Mouse (Mus musculus) midbrain, embryonic 15.5 days (tissue): ENCODE results near the gene Stx5a. TPM values are rescaled to one million over a fixed set of nuclear protein-coding genes. Genes with fewer than 3 reads are reported as not detected.
"Not testable (repeated sequence)": the region's sequence is repeated elsewhere in the genome, so short reads cannot be mapped to it uniquely, and the experiment has no call there.

Source experiments
- ATAC-seq: fragments of 200-750 bp; cut with Nextera tagmentation; replicated peaks from 2 replicates; pipeline ENCODE4 v1.8.0; 2017; ENCODE audit warnings: moderate TSS enrichment
- H3K27ac ChIP-seq: fragments of 300-500 bp; sonication (generic); 2 replicates; pipeline ENCODE4 v1.5.1; 2015; ENCODE audit warnings: mild to moderate bottlenecking, inconsistent platforms
- H3K27me3 ChIP-seq: fragments of 300-500 bp; sonication (generic); replicated peaks from 2 replicates; pipeline ENCODE4 v1.6.1; 2015; ENCODE audit warnings: inconsistent platforms
- H3K36me3 ChIP-seq: fragments of 300-500 bp; sonication (generic); replicated peaks from 2 replicates; pipeline ENCODE4 v1.6.1; 2015; ENCODE audit warnings: inconsistent platforms
- H3K4me1 ChIP-seq: fragments of 300-500 bp; sonication (generic); 2 replicates; pipeline ENCODE4 v1.6.1; 2015; ENCODE audit warnings: inconsistent platforms
- H3K4me2 ChIP-seq: fragments of 300-500 bp; sonication (generic); 2 replicates; pipeline ENCODE4 v1.6.1; 2015; ENCODE audit warnings: inconsistent platforms, mild to moderate bottlenecking, moderate library complexity
- H3K4me3 ChIP-seq: fragments of 300-500 bp; sonication (generic); 2 replicates; pipeline ENCODE4 v1.5.1; 2015; ENCODE audit warnings: mild to moderate bottlenecking, inconsistent platforms
- H3K9ac ChIP-seq: fragments of 300-500 bp; sonication (generic); 2 replicates; pipeline ENCODE4 v1.6.1; 2015; ENCODE audit warnings: mild to moderate bottlenecking, inconsistent platforms
- H3K9me3 ChIP-seq: fragments of 300-500 bp; sonication (generic); 2 replicates; pipeline ENCODE4 v1.6.1; 2016; ENCODE audit warnings: inconsistent platforms
- WGBS: fragments of 180-500 bp; shearing (Covaris S2); methylation state at CpG from one replicate; pipeline ENCODE4 v1.1.7; 2015; ENCODE audit warnings: mixed read lengths; 5-methylcytosine and 5-hydroxymethylcytosine counted together
- polyA plus RNA-seq: library from polyadenylated mRNA; unstranded; fragments of >200 nt; fragmentation: Nextera tagmentation; extraction: Ambion mirVana; gene quantifications from 2 replicates; pipeline ENCODE4 v1.2.1, GENCODE M21; 2015

Gene Stx5a
- polyA plus RNA-seq, 1 experiment from 2014 or later: 123 TPM

- Histone ChIP-seq H3K4me3 (peak overlapping the region; percentile 57; the same call in 1 of the 2 replicates), H3K36me3 (peaks cover 32% of the 10 kb centered on the region), H3K9ac (no peak overlapping the region), H3K27me3 (no peaks in the 10 kb centered on the region), H3K4me2 (peak overlapping the region; percentile 66), H3K27ac (no peak overlapping the region), H3K9me3 (no peaks in the 10 kb centered on the region), H3K4me1 (peaks cover 37% of the 10 kb centered on the region)
- 82% methylated on average over 4 of the region's 4 CpGs for WGBS
- ATAC-seq: no peak
Observed at GRCm38 (mm10) chr19:8711506-8711905, 29.7 kb upstream of the Stx5a start.

GRCm38 (mm10) chr19:8711949-8712869, 29.0 kb upstream of the Stx5a start:
- H3K36me3 ChIP-seq: peaks cover 32% of the 10 kb centered on the region
- H3K27me3 ChIP-seq: no peaks in the 10 kb centered on the region
- no peaks in the 10 kb centered on the region for H3K9me3 ChIP-seq
- 70% methylated on average over 10 of the region's 10 CpGs for WGBS
- H3K4me1 ChIP-seq: peaks cover 37% of the 10 kb centered on the region
- peak overlapping the region; percentile 70 for H3K9ac ChIP-seq
- H3K27ac ChIP-seq: peak overlapping the region; percentile 88
- ATAC-seq: no peak
- peak overlapping the region; percentile 66 for H3K4me2 ChIP-seq
- peak overlapping the region; percentile 57 for H3K4me3 ChIP-seq

- peak; percentile 72 for ATAC-seq
- H3K27me3 ChIP-seq: no peaks in the 10 kb centered on the region
- peak overlapping the region; percentile 57 for H3K4me3 ChIP-seq
- peak overlapping the region; percentile 70 for H3K9ac ChIP-seq
- H3K4me1 ChIP-seq: peaks cover 37% of the 10 kb centered on the region
- H3K4me2 ChIP-seq: peak overlapping the region; percentile 66
- H3K9me3 ChIP-seq: no peaks in the 10 kb centered on the region
- under 1% methylated on average over 13 of the region's 13 CpGs for WGBS
- peak overlapping the region; percentile 88 for H3K27ac ChIP-seq
- peaks cover 27% of the 10 kb centered on the region for H3K36me3 ChIP-seq
Observed at GRCm38 (mm10) chr19:8712870-8713305, 28.3 kb upstream of the Stx5a start.

- Histone ChIP-seq H3K36me3 (peaks cover 22% of the 10 kb centered on the region; the same call in 1 of the 2 replicates), H3K4me2 (peak overlapping the region; percentile 66), H3K27me3 (no peaks in the 10 kb centered on the region), H3K4me3 (peak overlapping the region; percentile 57), H3K9ac (peak overlapping the region; percentile 70), H3K9me3 (no peaks in the 10 kb centered on the region), H3K4me1 (peaks cover 37% of the 10 kb centered on the region), H3K27ac (peak overlapping the region; percentile 88)
- under 1% methylated on average over 51 of the region's 51 CpGs for WGBS
- peak; percentile 93 for ATAC-seq
Observed at GRCm38 (mm10) chr19:8713306-8713996, 27.8 kb upstream of the Stx5a start.

- peak; percentile 25 for ATAC-seq
Observed at GRCm38 (mm10) chr19:8713997-8714652, 27.1 kb upstream of the Stx5a start.

GRCm38 (mm10) chr19:8714653-8715481, 26.3 kb upstream of the Stx5a start:
- Histone ChIP-seq H3K27me3 (no peaks in the 10 kb centered on the region), H3K4me3 (no peak overlapping the region), H3K9me3 (no peaks in the 10 kb centered on the region), H3K4me1 (peaks cover 37% of the 10 kb centered on the region), H3K4me2 (no peak overlapping the region; the same call in 1 of the 2 replicates), H3K36me3 (0 out of 2 replicates have a peak, but pooled peaks cover 9% of the 10 kb centered on the region), H3K27ac (no peak overlapping the region), H3K9ac (no peak overlapping the region)
- no peak for ATAC-seq
- WGBS: 77% methylated on average over 10 of the region's 10 CpGs

More at GRCm38 (mm10) chr19:8713997-8714652, 27.1 kb upstream of the Stx5a start:
- Histone ChIP-seq H3K9me3 (no peaks in the 10 kb centered on the region), H3K27me3 (no peaks in the 10 kb centered on the region), H3K36me3 (peaks cover 16% of the 10 kb centered on the region; the same call in 1 of the 2 replicates), H3K27ac (peak overlapping the region; percentile 88), H3K4me2 (peak overlapping the region; percentile 66), H3K9ac (peak overlapping the region; percentile 70), H3K4me1 (peaks cover 37% of the 10 kb centered on the region), H3K4me3 (peak overlapping the region; percentile 57)
- WGBS: 10% methylated on average over 13 of the region's 13 CpGs

GRCm38 (mm10) chr19:8715868-8716766, 25.1 kb upstream of the Stx5a start:
- no peak overlapping the region for H3K4me2 ChIP-seq
- ATAC-seq: no peak
- H3K27me3 ChIP-seq: no peaks in the 10 kb centered on the region

GRCm38 (mm10) chr19:8716767-8717475, 24.3 kb upstream of the Stx5a start:
- 66% methylated on average over 9 of the region's 10 CpGs for WGBS
- H3K9me3 ChIP-seq: no peaks in the 10 kb centered on the region
- no peak overlapping the region for H3K9ac ChIP-seq
- H3K4me3 ChIP-seq: no peak overlapping the region
- no peaks in the 10 kb centered on the region for H3K27me3 ChIP-seq
- no peaks in the 10 kb centered on the region for H3K36me3 ChIP-seq
- H3K27ac ChIP-seq: no peak overlapping the region
- ATAC-seq: no peak
- no peak overlapping the region for H3K4me2 ChIP-seq
- H3K4me1 ChIP-seq: peaks cover 28% of the 10 kb centered on the region

More at GRCm38 (mm10) chr19:8715868-8716766, 25.1 kb upstream of the Stx5a start:
- H3K27ac ChIP-seq: no peak overlapping the region
- H3K4me3 ChIP-seq: no peak overlapping the region
- no peaks in the 10 kb centered on the region for H3K36me3 ChIP-seq
- no peaks in the 10 kb centered on the region for H3K9me3 ChIP-seq
- 62% methylated on average over 10 of the region's 10 CpGs for WGBS
- no peak overlapping the region for H3K9ac ChIP-seq
- peaks cover 28% of the 10 kb centered on the region for H3K4me1 ChIP-seq

GRCm38 (mm10) chr19:8718357-8718756, 22.9 kb upstream of the Stx5a start:
- Histone ChIP-seq H3K4me3 (no peak overlapping the region), H3K9me3 (no peaks in the 10 kb centered on the region), H3K27ac (no peak overlapping the region), H3K9ac (no peak overlapping the region), H3K36me3 (no peaks in the 10 kb centered on the region), H3K4me2 (no peak overlapping the region), H3K27me3 (no peaks in the 10 kb centered on the region), H3K4me1 (peaks cover 24% of the 10 kb centered on the region)
- no peak for ATAC-seq
- WGBS: 66% methylated on average over 3 of the region's 3 CpGs

GRCm38 (mm10) chr19:8719037-8719436, 22.2 kb upstream of the Stx5a start:
- not testable (repeated sequence) for H3K4me2 ChIP-seq, ATAC-seq
- peaks cover 21% of the 10 kb centered on the region for H3K4me1 ChIP-seq

More at GRCm38 (mm10) chr19:8719037-8719436, 22.2 kb upstream of the Stx5a start:
- not testable (repeated sequence) for H3K9ac ChIP-seq, H3K27me3 ChIP-seq, H3K27ac ChIP-seq, H3K9me3 ChIP-seq, H3K4me3 ChIP-seq, H3K36me3 ChIP-seq
